Mouse (Mus musculus): ENCODE measurements at regions not wholly inside any gene's neighbourhood (a gene's known extent, or its start where the extent isn't known, plus 50 kb on each side); places are given as distances from the start of the nearest gene placed in this dataset.

DNA sequence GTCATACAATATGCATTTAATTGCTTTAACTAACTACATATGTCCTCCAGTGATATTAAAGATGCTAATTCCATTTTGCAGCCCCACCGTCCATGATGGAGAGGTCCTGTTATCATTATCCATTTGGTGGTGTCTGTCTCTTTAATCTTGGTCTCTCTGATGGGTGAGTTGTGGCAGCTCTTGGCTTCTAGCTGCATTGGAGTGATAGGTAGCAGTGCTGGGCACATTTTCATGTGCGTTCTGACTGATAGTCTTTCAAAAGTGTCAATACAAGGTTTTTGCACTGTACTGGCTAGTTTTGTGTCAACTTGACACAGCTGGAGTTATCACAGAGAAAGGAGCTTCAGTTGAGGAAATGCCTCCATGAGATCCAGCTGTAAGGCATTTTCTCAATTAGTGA, 67.5 kb upstream of the Six2 start:
- Histone ChIP-seq H3K27me3 (replicated peaks; ENCODE audit: control insufficient read depth, insufficient read depth, low read length) (no peaks in the 10 kb centered on the region), H3K27ac (ENCODE audit: low read depth, low read length) (no peak overlapping the region), H3K9ac (ENCODE audit: low read depth, low read length) (no peak overlapping the region), H3K4me3 (ENCODE audit: low read depth, low read length) (no peak overlapping the region), H3K4me2 (replicated peaks; ENCODE audit: low read depth) (no peak overlapping the region), H3K36me3 (ENCODE audit: control insufficient read depth, insufficient read depth) (no peaks in the 10 kb centered on the region), H3K4me1 (replicated peaks; ENCODE audit: control insufficient read depth, insufficient read depth, low read length) (no peaks in the 10 kb centered on the region), H3K9me3 (ENCODE audit: control insufficient read depth) (no peaks in the 10 kb centered on the region)
- no peak for TF ChIP-seq CTCF (IDR thresholded peaks at IDR 0.05; ENCODE audit: low read depth)
- ATAC-seq = no peak
- WGBS = 78% methylated on average over 2 of the region's 2 CpGs

DNA sequence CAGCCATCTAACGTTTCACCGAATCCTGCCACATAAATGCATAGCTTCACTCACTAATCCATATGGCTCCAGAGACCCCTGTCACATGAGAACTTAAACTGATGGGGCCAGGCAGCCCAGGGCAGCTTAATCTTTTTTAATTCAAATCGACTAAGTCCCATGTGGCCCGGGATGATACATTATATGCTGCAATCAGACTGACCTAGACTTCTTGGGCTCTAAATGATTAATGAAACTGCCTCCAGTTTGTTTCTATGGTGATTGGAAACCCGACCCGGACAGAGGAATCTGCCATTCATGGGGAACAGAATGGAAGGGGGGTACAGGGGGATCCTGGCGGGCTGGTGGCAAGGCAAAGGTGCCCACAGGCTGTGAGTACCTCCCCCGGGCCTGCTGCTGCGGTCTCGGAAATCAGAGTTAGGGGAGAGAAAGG, 60.6 kb upstream of the Six2 start:
- no peak overlapping the region for H3K4me2 ChIP-seq (replicated peaks; ENCODE audit: low read depth)
- no peak overlapping the region for H3K27ac ChIP-seq (ENCODE audit: low read depth, low read length)
- no peaks in the 10 kb centered on the region for H3K4me1 ChIP-seq (replicated peaks; ENCODE audit: control insufficient read depth, insufficient read depth, low read length)
- no peak for ATAC-seq
- no peak overlapping the region for H3K4me3 ChIP-seq (ENCODE audit: low read depth, low read length)
- no peaks in the 10 kb centered on the region for H3K36me3 ChIP-seq (ENCODE audit: control insufficient read depth, insufficient read depth)
- H3K9me3 ChIP-seq (ENCODE audit: control insufficient read depth) = no peaks in the 10 kb centered on the region
- no peaks in the 10 kb centered on the region for H3K27me3 ChIP-seq (replicated peaks; ENCODE audit: control insufficient read depth, insufficient read depth, low read length)
- no peak for TF ChIP-seq CTCF (IDR thresholded peaks at IDR 0.05; ENCODE audit: low read depth)
- 37% methylated on average over 10 of the region's 10 CpGs for WGBS
- H3K9ac ChIP-seq (ENCODE audit: low read depth, low read length) = no peak overlapping the region

DNA sequence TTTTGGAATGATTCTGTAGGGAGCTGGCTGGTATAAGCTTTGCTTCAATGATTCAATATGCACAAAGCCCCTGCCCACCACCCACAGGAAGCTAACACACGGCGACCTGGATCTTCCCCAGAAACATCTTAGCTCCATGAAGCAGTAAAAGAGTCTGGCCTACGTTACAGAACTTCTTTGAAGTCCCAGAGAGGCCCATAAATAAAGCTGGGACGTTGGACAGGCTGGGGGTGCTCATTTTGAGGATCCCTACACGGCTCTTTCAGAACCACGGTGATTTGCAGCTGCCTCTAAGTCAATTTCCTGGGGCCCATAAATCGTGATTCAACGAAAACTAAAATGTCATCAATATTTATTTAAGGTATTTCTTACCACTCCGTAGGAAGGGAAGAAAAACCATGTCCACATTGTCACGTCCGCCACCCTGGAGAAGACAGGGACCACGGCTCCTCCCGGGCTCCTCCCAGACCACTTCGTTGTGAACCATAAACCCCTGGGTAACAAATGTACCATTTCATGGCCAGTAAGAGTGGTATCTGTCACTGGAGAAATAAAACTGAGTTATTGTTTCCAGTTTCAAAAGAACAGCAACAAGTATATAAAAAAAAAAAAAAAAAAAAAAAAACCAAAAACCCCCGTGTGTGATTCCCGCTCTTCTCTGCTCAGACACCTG, 60.0 kb upstream of the Six2 start:
- Histone ChIP-seq H3K9me3 (ENCODE audit: control insufficient read depth) (no peaks in the 10 kb centered on the region), H3K36me3 (ENCODE audit: control insufficient read depth, insufficient read depth) (no peaks in the 10 kb centered on the region), H3K4me1 (replicated peaks; ENCODE audit: control insufficient read depth, insufficient read depth, low read length) (no peaks in the 10 kb centered on the region), H3K27ac (ENCODE audit: low read depth, low read length) (no peak overlapping the region), H3K27me3 (replicated peaks; ENCODE audit: control insufficient read depth, insufficient read depth, low read length) (no peaks in the 10 kb centered on the region), H3K4me2 (replicated peaks; ENCODE audit: low read depth) (no peak overlapping the region), H3K4me3 (ENCODE audit: low read depth, low read length) (no peak overlapping the region), H3K9ac (ENCODE audit: low read depth, low read length) (no peak overlapping the region)
- 48% methylated on average over 16 of the region's 16 CpGs for WGBS
- ATAC-seq = no peak
- no peak for TF ChIP-seq CTCF (IDR thresholded peaks at IDR 0.05; ENCODE audit: low read depth)

Data from intestine, postnatal 0 days (tissue).